Mouse (Mus musculus): ENCODE measurements around the gene Ssh3. TPM values are rescaled to one million over a fixed set of nuclear protein-coding genes. Genes with fewer than 3 reads are reported as not detected.

Gene Ssh3
- total RNA-seq, 1 experiment: 7.3 TPM

DNA sequence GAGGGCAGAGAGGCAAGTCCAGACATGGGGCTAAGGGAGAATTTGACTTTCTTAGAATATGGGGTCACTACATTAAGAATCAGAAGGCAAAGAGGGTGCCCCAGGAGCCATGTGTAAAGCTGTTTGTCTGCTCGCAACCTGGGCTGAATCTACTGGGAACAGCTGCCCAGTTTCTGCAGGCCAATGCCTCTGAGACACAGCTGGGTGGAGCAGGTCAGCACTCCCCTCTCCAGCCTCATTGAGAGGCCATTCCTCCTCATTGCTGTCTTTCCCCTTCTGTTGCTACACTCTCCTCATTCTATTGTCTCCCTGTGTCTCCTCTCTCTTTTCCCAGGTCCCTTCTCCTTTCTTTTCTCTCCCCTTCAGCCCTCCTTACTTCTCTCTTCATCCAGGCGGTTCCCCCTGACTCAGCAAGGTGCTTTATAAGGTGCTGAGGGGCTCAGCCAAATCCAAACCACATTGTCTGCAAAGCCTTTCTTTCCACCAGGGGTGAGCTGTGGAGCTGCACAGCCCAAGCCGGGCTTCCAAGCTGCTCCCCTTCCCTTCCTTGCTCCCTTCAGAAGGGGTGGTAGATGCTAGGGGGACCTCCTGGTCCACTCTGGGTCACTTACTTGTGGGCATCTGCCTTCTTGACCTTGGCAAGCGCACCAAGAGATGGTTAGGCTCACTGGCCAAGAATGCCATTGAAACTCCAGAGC lies 56.9 kb downstream of the Ssh3 start:
- DNase-seq (ENCODE audit: low read depth, low spot score): no peak
- Histone ChIP-seq H3K9me3 (ENCODE audit: control insufficient read depth, insufficient read depth, low read depth, low read length) (no peaks in the 10 kb centered on the region), H3K36me3 (ENCODE audit: control insufficient read depth, insufficient read depth, low read length, poor library complexity, severe bottlenecking) (no peaks in the 10 kb centered on the region), H3K27ac (ENCODE audit: insufficient read depth, low read depth, low read length, poor library complexity, severe bottlenecking) (no peak overlapping the region), H3K4me3 (ENCODE audit: insufficient read depth in 1 of 2, low read depth in 1 of 2, low read length in 2 of 2, poor library complexity in 1 of 2, severe bottlenecking in 1 of 2) (no peak overlapping the region), H3K4me1 (ENCODE audit: control insufficient read depth in 2 of 2, insufficient read depth in 2 of 2, low read length in 2 of 2, poor library complexity in 1 of 2) (peaks cover 4 to 26% of the 10 kb centered on the region in 2 experiments; a peak in 2 of 4 replicates), H3K9ac (ENCODE audit: insufficient read depth, low read depth, low read length, poor library complexity, severe bottlenecking) (no peak overlapping the region)
- no peak for TF ChIP-seq ZNF384 (IDR thresholded peaks at IDR 0.05; ENCODE audit: low read depth, low read length)
- no peak for TF ChIP-seq MAFK (IDR thresholded peaks at IDR 0.05; ENCODE audit: insufficient read depth, low read depth, low read length)
- no peak for TF ChIP-seq ZC3H11A (IDR thresholded peaks at IDR 0.05; ENCODE audit: borderline replicate concordance, low read depth, low read length)
- TF ChIP-seq HCFC1 (IDR thresholded peaks at IDR 0.05; ENCODE audit: borderline replicate concordance, insufficient read depth, low read length): no peak
- TF ChIP-seq CHD2 (IDR thresholded peaks at IDR 0.05; ENCODE audit: low read depth, low read length): no peak
- in situ Hi-C loops (cut with MboI; ENCODE audit: low sequenced_read_pairs in 2 of 2, unreplicated experiment in 2 of 2): no loop called here

Other genes with a start within 250 kb of the Ssh3 start
- 121 and 146 TPM in 2 replicates for gene Gstp1, start 231.2 kb downstream of the Ssh3 start, total RNA-seq (2012; rRNA removed)
- 67.4 and 138 TPM in 2 replicates for gene Gstp2, start 223.2 kb downstream of the Ssh3 start, total RNA-seq (2012; rRNA removed)
- 3.4 and 3.9 TPM in 2 replicates for gene Gstp3, start 209.6 kb downstream of the Ssh3 start, total RNA-seq (2012; rRNA removed)
- not detected in 2 replicates for gene Cabp2, start 187.6 kb downstream of the Ssh3 start, total RNA-seq (2012; rRNA removed)
- gene Cdk2ap2, start 172.0 kb downstream of the Ssh3 start, total RNA-seq (2012; rRNA removed): 39.6 and 42.7 TPM in 2 replicates
- gene Pitpnm1, start 169.2 kb downstream of the Ssh3 start, total RNA-seq (2012; rRNA removed): 10.5 and 17.2 TPM in 2 replicates
- 26.9 and 27.9 TPM in 2 replicates for gene Aip, start 143.3 kb downstream of the Ssh3 start, total RNA-seq (2012; rRNA removed)
- 0.13 and 0.26 TPM in 2 replicates for gene Gpr152, start 129.4 kb downstream of the Ssh3 start, total RNA-seq (2012; rRNA removed)
- gene Cabp4, start 125.1 kb downstream of the Ssh3 start, total RNA-seq (2012; rRNA removed): 1.3 and 1.8 TPM in 2 replicates
- 73.8 and 85.3 TPM in 2 replicates for gene Coro1b, start 120.6 kb downstream of the Ssh3 start, total RNA-seq (2012; rRNA removed)
- 9.5 and 15.1 TPM in 2 replicates for gene Ptprcap, start 115.6 kb downstream of the Ssh3 start, total RNA-seq (2012; rRNA removed)
- gene Rps6kb2, start 105.8 kb downstream of the Ssh3 start, total RNA-seq (2012; rRNA removed): 19.7 and 26.6 TPM in 2 replicates
- gene Carns1, start 93.7 kb downstream of the Ssh3 start, total RNA-seq (2012; rRNA removed): 2.3 and 3.3 TPM in 2 replicates
- gene Tbc1d10c, start 77.9 kb downstream of the Ssh3 start, total RNA-seq (2012; rRNA removed): 2.9 and 3.5 TPM in 2 replicates
- 407 and 426 TPM in 2 replicates for gene Ppp1ca, start 77.1 kb downstream of the Ssh3 start, total RNA-seq (2012; rRNA removed)
- gene Rad9a, start 67.5 kb downstream of the Ssh3 start, total RNA-seq (2012; rRNA removed): 33.1 and 42.1 TPM in 2 replicates
- gene Clcf1, start 54.9 kb downstream of the Ssh3 start, total RNA-seq (2012; rRNA removed): 2.2 and 2.7 TPM in 2 replicates
- gene AC109138.7, start 54.8 kb downstream of the Ssh3 start, total RNA-seq (2012; rRNA removed): not detected in 2 replicates
- 6.2 and 8.7 TPM in 2 replicates for gene Pold4, start 37.3 kb downstream of the Ssh3 start, total RNA-seq (2012; rRNA removed)
- 5.5 and 8.8 TPM in 2 replicates for gene Ankrd13d, start 14.0 kb upstream of the Ssh3 start, total RNA-seq (2012; rRNA removed)
- 56.1 and 76.6 TPM in 2 replicates for gene Grk2, start 37.0 kb upstream of the Ssh3 start, total RNA-seq (2012; rRNA removed)
- 45.6 and 51.5 TPM in 2 replicates for gene Kdm2a, start 129.1 kb upstream of the Ssh3 start, total RNA-seq (2012; rRNA removed)
- 10.9 and 15.5 TPM in 2 replicates for gene Rhod, start 170.3 kb upstream of the Ssh3 start, total RNA-seq (2012; rRNA removed)
- 0.58 and 1.1 TPM in 2 replicates for gene Syt12, start 208.3 kb upstream of the Ssh3 start, total RNA-seq (2012; rRNA removed)
- not detected in 2 replicates for gene 2010003K11Rik, start 229.4 kb upstream of the Ssh3 start, total RNA-seq (2012; rRNA removed)
- gene Pcx, start 241.3 kb upstream of the Ssh3 start, total RNA-seq (2012; rRNA removed): 35.6 and 44.6 TPM in 2 replicates